21 mouse cellular contexts compared by ENCODE assay signal in the genomic region with DNA sequence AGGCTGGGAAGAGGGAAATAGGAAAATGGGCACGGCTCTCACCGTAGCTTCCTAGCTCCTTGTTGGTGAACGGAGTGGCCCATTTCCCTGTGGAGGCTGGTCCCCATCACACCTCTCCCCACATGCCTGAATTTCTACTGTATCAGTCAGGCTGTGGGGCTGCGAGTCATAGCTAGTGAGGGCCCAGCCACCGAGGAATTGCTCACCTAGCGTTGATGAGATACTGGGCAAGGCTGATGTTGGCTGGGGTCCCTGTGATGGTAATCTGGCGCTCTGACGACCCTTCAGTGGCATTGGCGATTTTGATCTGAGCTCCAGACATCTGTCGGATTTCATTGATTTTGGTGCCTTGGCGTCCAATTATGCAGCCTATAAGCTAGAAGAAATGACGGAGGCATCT. TPM values are rescaled to one million over a fixed set of nuclear protein-coding genes. Genes with fewer than 3 reads are reported as not detected.
DNase-seq lines count a peak whose midpoint lies in the region; ATAC-seq and TF ChIP-seq lines count a peak whose summit lies in the region.
"Had no signal": no experiment of that assay in that cellular context is flagged by ENCODE, and none has a peak within 500 bp of the region (broad histone marks: within the 10 kb centered on the region; RNA-seq: fewer than 3 reads in every experiment).

No protein-coding gene starts in this region.

- DNase-seq in layer of hippocampus, adult 11-12 months (ENCODE audit: low spot score): peak; percentile 14
- no peak for DNase-seq in layer of hippocampus, postnatal 36 days
- peak; percentile 9 for DNase-seq in midbrain, embryonic 10.5 days (ENCODE audit: low spot score)
- DNase-seq in midbrain, embryonic 14.5 days: no peak
- peak; percentile 4 for DNase-seq in urinary bladder, postnatal 10 days (ENCODE audit: low spot score)
- no peak for DNase-seq in urinary bladder, postnatal 14 days (ENCODE audit: low spot score)
- peak; percentile 4 for DNase-seq in stomach, postnatal 0 days (ENCODE audit: low spot score)
- no peak for DNase-seq in adrenal gland, postnatal 14 days
- DNase-seq: adrenal gland, adult 2 months; adrenal gland, postnatal 36 days; cerebellum, adult 11-12 months; cerebellum, adult 9-10 months; cerebellum, postnatal 25 days; gastrocnemius, postnatal 14 days; heart, postnatal 14 days had no signal

- H3K36me3 ChIP-seq in midbrain, embryonic 10.5 days: peaks cover 55% of the 10 kb centered on the region
- H3K36me3 ChIP-seq in midbrain, embryonic 14.5 days (ENCODE audit: control insufficient read depth, insufficient read depth, low read length): 0 out of 2 replicates have a peak, but pooled peaks cover 12% of the 10 kb centered on the region
- no peaks in the 10 kb centered on the region for H3K36me3 ChIP-seq in stomach, postnatal 0 days (ENCODE audit: control insufficient read depth, insufficient read depth, low read length)
- H3K36me3 ChIP-seq: heart, embryonic 15.5 days had no signal

- no peak overlapping the region for H3K27ac ChIP-seq in midbrain, embryonic 10.5 days (replicated peaks)
- no peak overlapping the region for H3K27ac ChIP-seq in midbrain, embryonic 14.5 days (replicated peaks; ENCODE audit: low read depth, low read length)
- H3K27ac ChIP-seq in stomach, postnatal 0 days (replicated peaks): no peak overlapping the region
- H3K27ac ChIP-seq: embryonic facial prominence, embryonic 12.5 days; forebrain, embryonic 12.5 days; heart, embryonic 15.5 days; hindbrain, embryonic 13.5 days had no signal

- no peak overlapping the region for H3K4me3 ChIP-seq in midbrain, embryonic 10.5 days
- H3K4me3 ChIP-seq in midbrain, embryonic 14.5 days (replicated peaks; ENCODE audit: low read depth, low read length): no peak overlapping the region
- no peak overlapping the region for H3K4me3 ChIP-seq in stomach, postnatal 0 days (ENCODE audit: low read depth, low read length)
- H3K4me3 ChIP-seq: embryonic facial prominence, embryonic 12.5 days; forebrain, embryonic 12.5 days; heart, embryonic 15.5 days; hindbrain, embryonic 13.5 days had no signal

- WGBS in midbrain, embryonic 10.5 days: 94% methylated on average over 12 of the region's 12 CpGs
- 93% methylated on average over 12 of the region's 12 CpGs for WGBS in midbrain, embryonic 14.5 days
- 89% methylated on average over 12 of the region's 12 CpGs for WGBS in stomach, postnatal 0 days

- TF ChIP-seq EP300 in stomach, postnatal 0 days (optimal IDR thresholded peaks at IDR 0.05): no peak

- no peak overlapping the region for H3K4me2 ChIP-seq in midbrain, embryonic 14.5 days (ENCODE audit: low read length)
- no peak overlapping the region for H3K4me2 ChIP-seq in stomach, postnatal 0 days (replicated peaks; ENCODE audit: low read depth)
- H3K4me2 ChIP-seq: embryonic facial prominence, embryonic 12.5 days; forebrain, embryonic 12.5 days; heart, embryonic 15.5 days; hindbrain, embryonic 13.5 days had no signal

- no peaks in the 10 kb centered on the region for H3K9me3 ChIP-seq in midbrain, embryonic 10.5 days (replicated peaks)
- no peaks in the 10 kb centered on the region for H3K9me3 ChIP-seq in midbrain, embryonic 14.5 days (ENCODE audit: control insufficient read depth, low read length)
- no peaks in the 10 kb centered on the region for H3K9me3 ChIP-seq in stomach, postnatal 0 days (ENCODE audit: control insufficient read depth, low read length)
- H3K9me3 ChIP-seq: embryonic facial prominence, embryonic 12.5 days; forebrain, embryonic 12.5 days; heart, embryonic 15.5 days; hindbrain, embryonic 13.5 days had no signal

- no peak for ATAC-seq in midbrain, embryonic 14.5 days (ENCODE audit: low FRiP score, low TSS enrichment)
- ATAC-seq in stomach, postnatal 0 days (ENCODE audit: low FRiP score, low TSS enrichment): no peak
- ATAC-seq: forebrain, postnatal 0 days had no signal

- H3K4me1 ChIP-seq in midbrain, embryonic 10.5 days: no peaks in the 10 kb centered on the region
- H3K4me1 ChIP-seq in midbrain, embryonic 14.5 days (ENCODE audit: control insufficient read depth, insufficient read depth, low read length): no peaks in the 10 kb centered on the region
- H3K4me1 ChIP-seq in stomach, postnatal 0 days (replicated peaks; ENCODE audit: control insufficient read depth, insufficient read depth): no peaks in the 10 kb centered on the region
- H3K4me1 ChIP-seq: embryonic facial prominence, embryonic 12.5 days; forebrain, embryonic 12.5 days; heart, embryonic 15.5 days; hindbrain, embryonic 13.5 days had no signal

- H3K27me3 ChIP-seq in midbrain, embryonic 10.5 days (ENCODE audit: low read depth, poor library complexity, severe bottlenecking): no peaks in the 10 kb centered on the region
- no peaks in the 10 kb centered on the region for H3K27me3 ChIP-seq in midbrain, embryonic 14.5 days (ENCODE audit: control insufficient read depth, insufficient read depth, low read length)
- no peaks in the 10 kb centered on the region for H3K27me3 ChIP-seq in stomach, postnatal 0 days (ENCODE audit: control insufficient read depth, insufficient read depth, low read length)
- H3K27me3 ChIP-seq: embryonic facial prominence, embryonic 12.5 days; forebrain, embryonic 12.5 days; heart, embryonic 15.5 days; hindbrain, embryonic 13.5 days had no signal

- no peak overlapping the region for H3K9ac ChIP-seq in midbrain, embryonic 14.5 days (replicated peaks; ENCODE audit: low read length)
- H3K9ac ChIP-seq in stomach, postnatal 0 days (ENCODE audit: low read length): no peak overlapping the region
- H3K9ac ChIP-seq: embryonic facial prominence, embryonic 12.5 days; forebrain, embryonic 12.5 days; forebrain, postnatal 0 days; heart, embryonic 15.5 days; hindbrain, embryonic 13.5 days had no signal

- no peak for TF ChIP-seq CTCF in stomach, postnatal 0 days (IDR thresholded peaks at IDR 0.05; ENCODE audit: low read depth)

RNA-seq across cellular contexts. Expression of a gene that starts 37.0 kb away (rescaled TPM):
- total RNA-seq in layer of hippocampus, postnatal 36 days (2021): 10 to 100 TPM; 20.6 to 21.8 TPM
- polyA plus RNA-seq in midbrain, embryonic 10.5 days (2016; fragmentation: Nextera tagmentation; extraction: Ambion mirVana): 8.0 and 14.7 TPM in 2 replicates
- polyA plus RNA-seq in midbrain, embryonic 14.5 days (2014; fragmentation: Nextera tagmentation; extraction: Ambion mirVana): 0.54 and 15.7 TPM in 2 replicates
- polyA plus RNA-seq in stomach, postnatal 0 days (2015; fragmentation: Nextera tagmentation; extraction: Ambion mirVana): 169 and 175 TPM in 2 replicates
- 221 and 261 TPM in 2 replicates for total RNA-seq in adrenal gland, postnatal 14 days (2021)
- total RNA-seq: hematopoietic stem cell, adult 5-6 weeks had no signal

Comparison
In these comparisons a context has a peak if more than half of its experiments do, and no peak if none do; other contexts are left out.
1. DNase-seq: peak in layer of hippocampus, adult 11-12 months (single experiment), midbrain, embryonic 10.5 days (single experiment), urinary bladder, postnatal 10 days (single experiment) and stomach, postnatal 0 days (single experiment); none in layer of hippocampus, postnatal 36 days (0 of 2), midbrain, embryonic 14.5 days (single experiment), urinary bladder, postnatal 14 days (single experiment) and adrenal gland, postnatal 14 days (single experiment).
2. RNA of a gene that starts 37.0 kb away (polyA plus RNA-seq): 169 to 175 TPM in stomach, postnatal 0 days; 0.54 to 15.7 TPM in midbrain, embryonic 14.5 days and 8.0 to 14.7 TPM in midbrain, embryonic 10.5 days; every median in the first group is over 10 times any median in the second.